Mouse (Mus musculus): ENCODE measurements at regions not wholly inside any gene's neighbourhood (a gene's known extent, or its start where the extent isn't known, plus 50 kb on each side); places are given as distances from the start of the nearest gene placed in this dataset.
"Not testable (repeated sequence)": the region's sequence is repeated elsewhere in the genome, so short reads cannot be mapped to it uniquely, and the experiment has no call there.

DNA sequence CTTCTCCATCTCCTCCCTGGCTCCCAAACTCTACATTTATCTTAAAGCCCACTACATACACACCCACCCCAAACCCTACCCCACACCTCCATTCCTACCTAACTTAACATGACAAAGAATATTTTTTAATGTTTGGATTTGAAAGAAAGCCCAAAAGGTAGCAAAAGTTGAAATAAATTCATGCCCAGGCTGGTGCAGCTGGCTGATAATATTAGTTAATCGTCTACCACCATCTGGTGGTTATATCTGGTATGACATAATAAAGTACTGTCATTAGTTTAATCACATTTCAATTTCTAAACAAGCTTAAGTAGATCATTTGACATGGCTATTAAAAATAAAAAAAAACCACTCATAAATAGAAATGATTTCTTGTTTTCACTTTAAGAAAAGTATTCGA is 389.8 kb upstream of the Klhl1 start:
- peak; percentile 63 for DNase-seq (ENCODE audit: low read depth)

- DNase-seq (ENCODE audit: low read depth): peak; percentile 6
Measured at GRCm38 (mm10) chr14:96879701-96880100, 360.8 kb upstream of the Klhl1 start.

DNA sequence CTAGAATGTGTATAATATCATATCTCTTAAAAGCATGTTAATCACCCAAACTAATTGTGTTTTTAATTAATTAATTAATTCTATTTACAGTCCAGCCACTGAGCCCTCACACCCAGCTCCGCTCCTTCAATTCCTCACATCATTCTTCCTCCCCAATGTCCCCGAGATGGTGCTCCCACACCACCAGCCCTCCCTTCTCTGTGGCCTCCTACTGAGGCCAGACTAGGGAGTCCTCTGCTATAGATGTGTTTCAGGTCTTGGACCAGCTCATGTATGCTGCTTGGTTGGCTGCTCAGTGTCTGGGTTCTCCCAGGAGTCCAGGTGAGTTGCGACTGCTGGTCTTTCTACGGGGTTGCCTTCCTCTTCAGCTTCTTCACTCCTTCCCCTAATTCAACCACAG is 353.1 kb upstream of the Klhl1 start:
- DNase-seq (ENCODE audit: low read depth): no peak

GRCm38 (mm10) chr14:96838910-96839309 is 320.0 kb upstream of the Klhl1 start:
- no peak for DNase-seq (ENCODE audit: low read depth)

DNA sequence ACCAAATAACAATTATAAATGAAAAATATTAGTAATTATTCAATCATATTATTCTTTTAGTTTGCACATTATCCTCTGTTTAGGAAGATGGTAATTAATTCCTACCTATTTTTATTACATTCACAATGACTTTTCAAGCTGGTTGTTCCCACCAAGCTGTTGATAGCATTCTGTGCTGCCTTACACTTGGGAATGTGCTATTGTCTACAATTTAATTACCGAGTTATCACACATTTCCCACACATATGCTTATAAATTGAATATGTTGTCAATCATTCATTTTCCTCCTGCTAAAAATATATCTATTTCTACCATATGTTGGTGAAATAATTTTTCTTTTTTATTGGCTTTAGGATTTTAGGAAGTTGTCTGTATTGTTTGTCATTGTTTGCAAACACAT is 306.2 kb upstream of the Klhl1 start:
- no peak for DNase-seq (ENCODE audit: low read depth)

DNA sequence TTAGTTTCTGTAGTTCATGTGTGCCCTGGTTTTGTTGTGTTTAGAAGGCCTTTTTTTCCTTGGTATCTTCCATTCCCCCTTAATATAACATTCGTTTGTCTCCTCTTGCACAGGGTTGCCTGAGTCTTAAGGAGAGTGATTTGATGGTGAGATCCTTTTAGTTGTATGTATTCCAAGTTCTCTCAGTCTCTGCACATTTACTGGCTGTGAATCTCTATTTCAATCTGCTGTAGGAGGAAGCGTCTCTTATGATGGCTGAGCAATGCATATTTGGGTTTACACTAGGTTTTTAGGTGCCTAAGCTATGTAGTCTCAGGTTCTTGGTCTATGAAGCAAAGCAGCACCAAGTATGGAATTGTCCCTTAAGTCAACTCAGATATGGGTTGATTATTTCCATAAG is 296.8 kb upstream of the Klhl1 start:
- DNase-seq (ENCODE audit: low read depth): no peak

- DNase-seq (ENCODE audit: low read depth): no peak
Measured at GRCm38 (mm10) chr14:96805284-96805683, 286.4 kb upstream of the Klhl1 start.

GRCm38 (mm10) chr14:96794806-96795205 is 275.9 kb upstream of the Klhl1 start:
- DNase-seq (ENCODE audit: low read depth): no peak

DNA sequence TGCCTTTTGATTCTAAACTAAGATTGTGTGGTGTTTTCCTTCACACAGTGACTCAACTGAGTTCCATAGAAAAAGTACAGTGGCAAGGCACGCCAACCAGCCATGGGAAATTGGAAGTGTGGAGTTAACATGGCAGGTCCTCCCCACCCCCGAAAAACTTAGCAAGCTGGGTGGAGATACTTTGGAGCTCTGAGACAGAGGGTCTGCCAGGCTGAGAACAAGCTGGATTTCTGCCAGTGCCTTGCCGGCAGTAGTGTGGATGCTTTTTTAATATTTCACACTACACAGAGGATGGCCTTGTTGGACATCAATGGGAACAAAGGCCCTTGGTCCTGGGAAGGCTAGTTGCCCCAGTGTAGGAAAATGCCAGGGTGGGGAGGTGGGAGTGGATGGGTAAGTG is 269.0 kb upstream of the Klhl1 start:
- no peak for DNase-seq (ENCODE audit: low read depth)

GRCm38 (mm10) chr14:96787286-96787685 is 268.4 kb upstream of the Klhl1 start:
- no peak for DNase-seq (ENCODE audit: low read depth)

DNA sequence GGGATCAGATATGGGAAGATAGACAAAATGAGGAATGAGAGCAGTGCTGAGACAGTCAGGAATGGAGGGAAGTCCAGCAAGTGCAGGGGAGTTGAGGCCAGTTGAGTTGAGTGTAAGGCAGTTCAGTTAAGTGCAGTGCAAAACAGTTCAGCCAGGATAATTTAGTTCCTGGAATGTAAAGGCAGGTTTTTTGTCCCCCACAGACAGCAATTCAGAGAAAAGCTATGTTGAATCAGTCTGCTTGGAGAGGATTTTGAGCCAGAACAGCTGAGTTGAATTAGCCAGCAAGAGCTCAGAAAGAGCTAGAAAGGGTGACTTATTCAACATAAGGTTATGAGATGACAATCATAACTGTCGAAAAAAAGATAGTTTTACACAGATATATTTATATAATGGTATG is 256.9 kb upstream of the Klhl1 start:
- DNase-seq (ENCODE audit: low read depth): peak; percentile 51

- no peak for DNase-seq (ENCODE audit: low read depth)
Measured at GRCm38 (mm10) chr14:96760591-96760990, 241.7 kb upstream of the Klhl1 start.

GRCm38 (mm10) chr14:96733211-96733610 is 214.3 kb upstream of the Klhl1 start:
- DNase-seq (ENCODE audit: low read depth): no peak

- no peak for DNase-seq (ENCODE audit: low read depth)
Measured at GRCm38 (mm10) chr14:96697086-96697485, 178.2 kb upstream of the Klhl1 start.

DNA sequence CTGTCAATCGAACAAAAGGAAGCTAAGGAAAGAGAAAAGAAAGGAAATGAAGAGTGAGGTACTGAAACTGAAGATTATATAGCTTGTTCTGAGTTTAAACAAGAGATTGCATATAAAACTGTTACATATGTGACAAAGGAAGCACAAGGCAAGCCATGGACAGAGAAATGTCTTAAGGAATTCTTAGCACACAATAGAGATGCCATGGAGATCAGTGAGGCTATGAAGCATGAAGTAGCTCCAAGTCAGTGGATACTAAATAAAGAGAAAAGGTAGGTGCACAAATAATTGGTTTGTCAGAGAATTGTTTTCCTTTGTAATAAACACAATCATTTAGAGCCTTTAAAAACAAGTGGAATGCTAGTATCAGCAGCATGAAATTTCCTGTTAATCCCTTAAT is 172.0 kb upstream of the Klhl1 start:
- no peak for DNase-seq (ENCODE audit: low read depth)

GRCm38 (mm10) chr14:96683943-96684342 is 165.0 kb upstream of the Klhl1 start:
- peak; percentile 38 for DNase-seq (ENCODE audit: low read depth)

DNA sequence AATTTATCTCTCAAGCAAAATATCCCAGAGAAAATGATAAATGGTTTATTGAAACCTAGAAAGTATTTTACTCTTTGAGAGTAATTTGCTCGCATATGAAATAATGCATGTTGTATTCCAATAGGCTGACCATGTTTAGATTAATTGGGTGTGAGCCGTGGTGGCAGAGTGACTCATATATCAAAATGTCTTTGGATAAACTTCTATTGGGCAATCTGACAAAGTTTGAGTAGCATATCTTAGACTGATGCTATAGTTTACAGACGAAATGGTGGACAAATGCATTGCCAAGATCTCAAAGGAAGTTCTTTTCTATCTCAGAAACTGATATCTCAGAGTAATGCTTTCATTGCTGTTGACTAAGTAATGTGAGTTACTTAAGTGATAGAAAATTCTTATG is 162.8 kb upstream of the Klhl1 start:
- DNase-seq (ENCODE audit: low read depth): peak; percentile 12

GRCm38 (mm10) chr14:96676213-96676612 is 157.3 kb upstream of the Klhl1 start:
- no peak for DNase-seq (ENCODE audit: low read depth)

DNA sequence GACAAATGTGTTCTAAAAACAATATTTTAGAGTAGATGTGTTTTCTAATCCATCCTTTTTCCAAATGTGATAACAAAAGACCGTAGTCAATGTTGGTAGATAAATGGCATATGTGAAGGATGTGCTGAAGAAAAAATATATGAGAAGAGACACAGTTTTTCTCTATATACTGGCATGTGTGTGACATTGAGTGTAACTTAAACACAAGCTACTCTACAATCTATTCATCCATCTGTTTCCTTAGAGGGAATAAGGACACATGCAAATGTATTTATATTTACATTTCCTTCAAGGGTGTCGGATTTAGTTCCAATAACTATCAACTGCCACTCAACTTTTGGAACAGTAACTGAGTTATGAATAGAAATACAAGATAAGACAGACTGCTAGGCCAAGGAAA is 149.7 kb upstream of the Klhl1 start:
- DNase-seq (ENCODE audit: low read depth): no peak

GRCm38 (mm10) chr14:96656500-96656899 is 137.6 kb upstream of the Klhl1 start:
- DNase-seq (ENCODE audit: low read depth): no peak

DNA sequence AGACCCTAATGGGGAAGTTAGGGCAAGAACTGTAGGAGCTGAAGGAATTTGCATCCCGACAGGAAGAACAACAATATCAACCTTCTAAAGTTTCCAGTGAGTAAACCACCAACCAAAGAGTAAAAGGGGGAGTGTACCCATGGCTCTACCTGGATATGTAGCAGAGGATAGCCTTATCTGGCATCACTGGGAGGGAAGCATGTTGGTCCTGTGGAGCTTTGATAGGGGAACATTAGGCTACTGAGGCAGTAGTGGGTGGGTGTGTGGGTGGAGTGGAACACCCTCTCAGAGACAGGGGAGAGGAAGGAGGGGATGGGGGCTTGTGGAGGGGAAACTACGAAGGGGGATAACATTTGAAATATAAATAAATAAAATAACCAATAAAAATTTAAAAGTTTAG is 111.4 kb upstream of the Klhl1 start:
- DNase-seq (ENCODE audit: low read depth): no peak

DNA sequence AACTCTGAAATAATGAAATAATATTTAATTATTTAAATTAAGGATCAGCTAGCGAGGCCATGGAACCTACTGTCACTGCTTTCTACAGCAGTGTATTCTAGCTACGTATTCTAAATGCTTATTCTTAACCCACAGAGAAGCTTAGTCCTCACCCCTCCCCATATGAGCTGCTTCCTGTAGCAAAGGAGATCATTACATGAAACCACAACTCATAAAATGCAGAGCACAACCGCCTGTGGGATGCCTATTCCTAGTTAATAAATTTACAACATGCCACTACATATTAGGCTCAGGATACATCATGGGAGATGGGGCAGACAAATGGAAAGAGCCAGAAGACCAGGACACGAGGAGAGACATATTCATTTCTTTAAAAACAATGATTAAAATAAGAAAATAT is 87.8 kb upstream of the Klhl1 start:
- DNase-seq (ENCODE audit: low read depth): no peak

- not testable (repeated sequence) for DNase-seq (ENCODE audit: low read depth)
Measured at GRCm38 (mm10) chr14:96601092-96601491, 82.2 kb upstream of the Klhl1 start.

DNA sequence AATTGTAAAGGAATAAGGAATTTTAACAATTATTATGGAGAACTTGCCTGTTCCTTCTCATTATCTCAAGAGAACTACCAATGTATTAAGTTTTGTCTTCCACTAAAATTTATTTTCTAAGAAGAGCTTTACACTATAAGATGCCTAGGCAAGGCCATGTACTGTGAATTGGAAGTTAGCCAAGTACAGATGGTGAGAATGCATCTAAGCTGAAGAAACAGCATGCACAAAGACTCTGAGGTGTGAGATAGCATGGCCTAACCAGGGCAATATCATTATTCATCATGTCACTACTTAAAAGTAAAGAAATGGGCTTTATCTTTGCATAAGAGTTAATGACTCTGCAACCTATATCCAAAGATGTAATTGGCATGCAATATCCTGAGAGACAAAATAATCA is 73.1 kb upstream of the Klhl1 start:
- DNase-seq (ENCODE audit: low read depth): no peak

All from NIH3T3 (cell line).